ENCODE assay signal across 20 mouse cellular contexts in the genomic region with DNA sequence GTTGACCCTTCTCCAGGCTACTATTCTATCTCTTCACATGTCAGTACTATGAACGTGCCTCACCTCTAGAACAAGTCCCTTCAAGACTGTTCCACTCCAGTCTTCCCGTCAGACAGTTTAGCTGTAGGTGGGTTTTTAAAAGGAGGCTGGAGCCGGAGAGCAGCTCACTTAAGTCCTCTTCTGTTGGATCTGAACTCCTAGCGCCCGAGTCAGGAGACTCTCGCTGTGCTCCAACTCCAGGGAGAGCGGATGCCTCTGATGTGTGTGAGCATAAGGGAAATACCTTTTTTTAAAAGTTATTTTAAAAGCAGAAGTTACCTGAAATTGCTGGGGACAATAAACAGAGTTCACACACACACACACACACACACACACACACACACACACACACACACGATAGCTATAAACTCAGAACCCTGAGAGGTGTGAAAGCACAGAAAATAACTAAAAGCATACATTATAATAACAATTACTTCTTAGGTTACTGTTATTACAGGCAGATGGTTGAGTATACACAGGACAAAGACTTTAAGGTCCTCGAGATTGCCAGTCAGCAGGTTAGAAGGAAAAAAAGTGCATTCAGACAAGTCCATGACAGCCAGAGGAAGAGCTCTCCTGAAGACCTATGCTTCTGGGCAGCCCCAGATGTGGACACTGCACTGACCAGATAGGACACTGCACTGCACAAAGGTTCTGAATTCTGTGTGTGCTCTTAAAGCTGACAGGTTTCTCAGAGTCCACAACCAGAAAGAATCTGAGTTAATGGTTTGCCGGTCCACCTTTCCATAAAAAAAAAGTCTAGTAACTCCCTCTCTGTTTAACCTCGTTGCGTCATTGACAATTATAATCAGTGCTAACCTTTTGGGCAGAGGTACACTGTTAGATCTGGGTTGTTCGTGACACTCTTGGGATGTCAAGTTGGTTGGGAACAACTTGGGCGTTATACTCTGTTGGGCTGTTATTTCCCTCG. TPM values are rescaled to one million over a fixed set of nuclear protein-coding genes. Genes with fewer than 3 reads are reported as not detected.
A peak's percentile ranks its signal among the peaks of the same experiment; 100 is the strongest.
DNase-seq lines count a peak whose midpoint lies in the region; ATAC-seq and TF ChIP-seq lines count a peak whose summit lies in the region.
"Had no signal": no experiment of that assay in that cellular context is flagged by ENCODE, and none has a peak within 500 bp of the region (broad histone marks: within the 10 kb centered on the region; RNA-seq: fewer than 3 reads in every experiment).

No protein-coding gene starts in this region.

- H3K27me3 ChIP-seq in kidney, adult 2 months (replicated peaks; ENCODE audit: control insufficient read depth, insufficient read depth, low read length) = no peaks in the 10 kb centered on the region
- H3K27me3 ChIP-seq in kidney, embryonic 14.5 days (ENCODE audit: control insufficient read depth, insufficient read depth, low read length) = no peaks in the 10 kb centered on the region
- no peaks in the 10 kb centered on the region for H3K27me3 ChIP-seq in midbrain, embryonic 11.5 days (ENCODE audit: control insufficient read depth, insufficient read depth, low read length)
- no peaks in the 10 kb centered on the region for H3K27me3 ChIP-seq in midbrain, postnatal 0 days (ENCODE audit: insufficient read depth, low read length)
- H3K27me3 ChIP-seq: forebrain, embryonic 13.5 days; heart, embryonic 15.5 days had no signal

- H3K9me3 ChIP-seq in kidney, embryonic 14.5 days (ENCODE audit: control insufficient read depth, low read length) = no peaks in the 10 kb centered on the region
- no peaks in the 10 kb centered on the region for H3K9me3 ChIP-seq in midbrain, embryonic 11.5 days (ENCODE audit: control insufficient read depth, low read length)
- H3K9me3 ChIP-seq in midbrain, postnatal 0 days (ENCODE audit: low read length) = no peaks in the 10 kb centered on the region
- H3K9me3 ChIP-seq: embryonic facial prominence, embryonic 10.5 days; forebrain, embryonic 13.5 days; heart, embryonic 15.5 days had no signal

- H3K27ac ChIP-seq in kidney, adult 2 months (ENCODE audit: insufficient read depth, low read depth, low read length) = no peak overlapping the region
- no peak overlapping the region for H3K27ac ChIP-seq in kidney, embryonic 14.5 days (ENCODE audit: low read depth, low read length)
- no peak overlapping the region for H3K27ac ChIP-seq in midbrain, embryonic 11.5 days (ENCODE audit: low read depth, low read length)
- H3K27ac ChIP-seq in midbrain, postnatal 0 days (ENCODE audit: low read depth, low read length) = no peak overlapping the region
- H3K27ac ChIP-seq: embryonic facial prominence, embryonic 10.5 days; forebrain, embryonic 13.5 days had no signal

- H3K4me1 ChIP-seq in kidney, adult 2 months (ENCODE audit: control insufficient read depth, insufficient read depth, low read length) = peaks cover 36% of the 10 kb centered on the region
- H3K4me1 ChIP-seq in kidney, embryonic 14.5 days (ENCODE audit: control insufficient read depth, insufficient read depth, low read length) = peaks cover 53% of the 10 kb centered on the region
- H3K4me1 ChIP-seq in midbrain, embryonic 11.5 days (ENCODE audit: control insufficient read depth, insufficient read depth, low read length) = peaks cover 10% of the 10 kb centered on the region
- peaks cover 5% of the 10 kb centered on the region; the same call in 1 of the 2 replicates for H3K4me1 ChIP-seq in midbrain, postnatal 0 days (ENCODE audit: insufficient read depth, low read length)

- WGBS in kidney, adult 2 months = 58% methylated on average over 15 of the region's 15 CpGs
- WGBS in kidney, embryonic 14.5 days = 78% methylated on average over 15 of the region's 15 CpGs
- 92% methylated on average over 15 of the region's 15 CpGs for WGBS in midbrain, embryonic 11.5 days
- 83% methylated on average over 15 of the region's 15 CpGs for WGBS in midbrain, postnatal 0 days

- no peaks in the 10 kb centered on the region for H3K36me3 ChIP-seq in kidney, adult 2 months (ENCODE audit: control insufficient read depth, insufficient read depth, low read length)
- H3K36me3 ChIP-seq in kidney, embryonic 14.5 days (ENCODE audit: control insufficient read depth, insufficient read depth, low read length) = no peaks in the 10 kb centered on the region
- no peaks in the 10 kb centered on the region for H3K36me3 ChIP-seq in midbrain, embryonic 11.5 days (ENCODE audit: control insufficient read depth, insufficient read depth, low read length)
- H3K36me3 ChIP-seq in midbrain, postnatal 0 days (ENCODE audit: insufficient read depth, low read length) = peaks cover 6% of the 10 kb centered on the region; the same call in 1 of the 2 replicates
- H3K36me3 ChIP-seq: heart, embryonic 15.5 days had no signal

- no peak for TF ChIP-seq POLR2A in kidney, adult 2 months (IDR thresholded peaks at IDR 0.05; ENCODE audit: low read depth, low read length)

- no peak overlapping the region for H3K4me2 ChIP-seq in kidney, embryonic 14.5 days (replicated peaks; ENCODE audit: low read depth, low read length)
- H3K4me2 ChIP-seq in midbrain, embryonic 11.5 days = no peak overlapping the region
- no peak overlapping the region for H3K4me2 ChIP-seq in midbrain, postnatal 0 days (ENCODE audit: low read depth, low read length, poor library complexity, severe bottlenecking)
- H3K4me2 ChIP-seq: forebrain, embryonic 13.5 days; heart, embryonic 15.5 days had no signal

- DNase-seq in heart, adult 11 months = peak; percentile 78
- DNase-seq in heart, adult 8-10 months (ENCODE audit: low spot score) = no peak
- peak; percentile 67 for DNase-seq in kidney, adult 2 months
- DNase-seq in kidney, postnatal 36 days = peak; percentile 18 to 45
- DNase-seq in kidney, adult 11 months = no peak
- DNase-seq in midbrain, embryonic 11.5 days (ENCODE audit: low spot score, missing footprints) = peak; percentile 71
- no peak for DNase-seq in midbrain, postnatal 0 days (ENCODE audit: low spot score)
- DNase-seq: adrenal gland, adult 8-10 months; adrenal gland, postnatal 36 days; B cell, adult 2 months; cerebellum, adult 2 months; cerebellum, postnatal 10 days; forebrain, postnatal 0 days; gastrocnemius, postnatal 14 days; heart, postnatal 14 days had no signal

- H3K4me3 ChIP-seq in kidney, adult 2 months (ENCODE audit: insufficient read depth, low read depth, low read length) = no peak overlapping the region
- no peak overlapping the region for H3K4me3 ChIP-seq in kidney, embryonic 14.5 days (ENCODE audit: low read length)
- H3K4me3 ChIP-seq in midbrain, embryonic 11.5 days (ENCODE audit: low read depth, low read length) = no peak overlapping the region
- no peak overlapping the region for H3K4me3 ChIP-seq in midbrain, postnatal 0 days (ENCODE audit: low read depth, low read length)
- H3K4me3 ChIP-seq: embryonic facial prominence, embryonic 10.5 days; forebrain, embryonic 13.5 days; heart, embryonic 15.5 days had no signal

- H3K9ac ChIP-seq in kidney, embryonic 14.5 days (ENCODE audit: low read depth, low read length) = no peak overlapping the region
- no peak overlapping the region for H3K9ac ChIP-seq in midbrain, embryonic 11.5 days (ENCODE audit: low read length)
- H3K9ac ChIP-seq in midbrain, postnatal 0 days (replicated peaks; ENCODE audit: low read length, poor library complexity, severe bottlenecking) = no peak overlapping the region
- H3K9ac ChIP-seq: forebrain, embryonic 13.5 days; forebrain, postnatal 0 days; heart, embryonic 15.5 days had no signal

- no peak for ATAC-seq in kidney, embryonic 14.5 days (ENCODE audit: low FRiP score, low TSS enrichment)
- ATAC-seq in midbrain, embryonic 11.5 days (ENCODE audit: low FRiP score) = no peak
- no peak for ATAC-seq in midbrain, postnatal 0 days (ENCODE audit: low FRiP score)
- ATAC-seq: CD4-positive, CD25-positive, alpha-beta regulatory T cell, adult 4 months; forebrain, embryonic 13.5 days; forebrain, postnatal 0 days had no signal

- no peak for TF ChIP-seq CTCF in kidney, adult 2 months (conservative IDR thresholded peaks at IDR 0.05; ENCODE audit: insufficient read depth, insufficient read length, low read depth, low read length)
- TF ChIP-seq CTCF in midbrain, postnatal 0 days (IDR thresholded peaks at IDR 0.05) = no peak

RNA-seq across cellular contexts. Expression of a gene that starts 5.7 kb away (rescaled TPM):
- 10 to 100 TPM; 25.0 to 32.3 (median 27.4) TPM for total RNA-seq in heart, adult 8-10 months (2022)
- 38.1 and 38.7 TPM in 2 replicates for polyA plus RNA-seq in kidney, adult 2 months (2012; rRNA removed)
- polyA plus RNA-seq in kidney, embryonic 14.5 days (2014; fragmentation: Nextera tagmentation; extraction: Ambion mirVana) = 26.2 and 40.4 TPM in 2 replicates
- polyA plus RNA-seq in midbrain, embryonic 11.5 days (2014; fragmentation: Nextera tagmentation; extraction: Ambion mirVana) = 25.6 and 27.0 TPM in 2 replicates
- total RNA-seq in midbrain, postnatal 0 days (2014; rRNA removed) = 39.7 and 43.2 TPM in 2 replicates
- 27.3 and 29.1 TPM in 2 replicates for polyA plus RNA-seq in midbrain, postnatal 0 days (2015; fragmentation: Nextera tagmentation; extraction: Ambion mirVana)

Comparison
In these comparisons a context has a peak if more than half of its experiments do, and no peak if none do; other contexts are left out.
1. DNase-seq: peak in heart, adult 11 months (single experiment), kidney, adult 2 months (single experiment), kidney, postnatal 36 days (2 of 2) and midbrain, embryonic 11.5 days (single experiment); none in heart, adult 8-10 months (single experiment), kidney, adult 11 months (single experiment) and midbrain, postnatal 0 days (single experiment).